Mouse (Mus musculus): ENCODE measurements around the gene Tgtp2. TPM values are rescaled to one million over a fixed set of nuclear protein-coding genes. Genes with fewer than 3 reads are reported as not detected.
"Not testable (repeated sequence)": the region's sequence is repeated elsewhere in the genome, so short reads cannot be mapped to it uniquely, and the experiment has no call there.

The Tgtp2 gene
- total RNA-seq, 2 experiments from 2014 or later, result not detected

DNA sequence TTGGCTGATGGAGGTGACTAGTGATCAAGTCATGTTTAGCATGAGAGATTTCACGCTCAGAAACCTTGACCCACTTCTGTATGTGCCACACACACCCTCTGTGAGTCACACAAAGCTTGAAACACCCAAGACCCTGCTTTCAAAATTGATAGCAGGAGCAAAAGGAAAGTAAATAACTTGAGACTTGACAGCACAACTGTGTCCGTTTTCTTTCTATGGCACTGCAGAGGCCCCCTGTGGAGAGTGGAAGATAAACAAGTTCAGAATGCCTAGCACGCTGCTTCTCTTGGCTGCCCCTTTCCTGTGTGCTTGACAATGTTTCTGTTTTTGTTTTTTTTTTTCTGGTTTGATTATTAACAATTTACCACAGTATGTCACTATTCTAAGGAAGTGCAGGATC is 20.9 kb upstream of the Tgtp2 start:
- no peak for DNase-seq

DNA sequence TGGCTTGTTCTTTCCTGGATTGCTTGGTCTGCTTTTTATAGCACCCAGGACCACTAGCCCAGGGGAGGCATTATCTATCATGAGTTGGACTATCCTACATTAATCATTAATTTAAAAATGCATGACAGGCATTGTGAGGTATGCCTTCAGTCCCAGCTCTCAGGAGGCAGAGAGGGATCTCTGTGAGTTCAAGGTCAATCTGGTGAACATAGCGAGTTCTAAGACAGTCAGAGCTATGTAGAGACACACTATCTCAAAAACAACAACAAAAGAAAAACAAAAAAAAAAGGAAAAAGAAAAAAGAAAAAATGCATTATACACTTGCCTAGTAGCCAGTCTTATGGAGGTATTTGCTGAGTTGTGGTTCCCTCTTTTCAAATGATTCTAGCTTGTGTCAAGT is 20.4 kb upstream of the Tgtp2 start:
- DNase-seq, result no peak

DNA sequence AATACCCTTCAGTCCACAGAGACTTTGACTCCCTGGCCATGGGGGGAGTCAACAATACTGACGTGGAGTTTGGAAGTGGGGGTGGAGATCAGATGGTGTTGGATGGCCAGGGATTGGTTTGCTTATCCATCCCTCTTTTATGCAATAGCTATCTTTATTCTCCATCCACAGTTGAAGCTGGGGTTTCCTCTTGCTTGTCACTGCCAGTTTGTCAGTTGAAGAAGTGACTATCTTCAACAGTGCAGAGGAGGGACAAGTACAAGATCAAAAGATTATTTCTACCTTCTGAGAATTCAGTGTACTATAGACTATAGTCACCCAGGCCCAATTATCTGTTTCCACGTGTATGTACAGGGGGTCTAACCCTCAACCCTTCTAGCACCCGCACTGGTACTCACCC is 19.8 kb upstream of the Tgtp2 start:
- DNase-seq, result no peak

DNA sequence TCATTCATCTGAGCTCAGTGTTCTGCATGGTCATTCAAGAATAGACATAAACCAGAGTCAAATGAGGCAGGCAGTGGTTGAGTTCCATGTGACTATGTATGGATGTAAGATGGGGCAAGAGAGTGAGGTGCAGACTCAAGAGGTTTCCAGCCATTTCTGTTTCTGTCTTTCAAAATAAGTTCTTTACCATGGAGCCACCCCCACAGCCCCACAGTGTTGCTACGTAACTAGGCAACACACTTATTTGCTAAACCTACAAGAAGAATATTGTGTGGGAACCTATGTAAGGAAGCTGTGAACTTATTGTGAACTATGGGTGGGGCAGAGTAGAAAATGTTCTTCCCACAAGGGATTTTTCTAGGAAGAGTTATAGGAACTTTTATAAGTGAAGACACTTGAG is 19.1 kb upstream of the Tgtp2 start:
- no peak for DNase-seq

DNA sequence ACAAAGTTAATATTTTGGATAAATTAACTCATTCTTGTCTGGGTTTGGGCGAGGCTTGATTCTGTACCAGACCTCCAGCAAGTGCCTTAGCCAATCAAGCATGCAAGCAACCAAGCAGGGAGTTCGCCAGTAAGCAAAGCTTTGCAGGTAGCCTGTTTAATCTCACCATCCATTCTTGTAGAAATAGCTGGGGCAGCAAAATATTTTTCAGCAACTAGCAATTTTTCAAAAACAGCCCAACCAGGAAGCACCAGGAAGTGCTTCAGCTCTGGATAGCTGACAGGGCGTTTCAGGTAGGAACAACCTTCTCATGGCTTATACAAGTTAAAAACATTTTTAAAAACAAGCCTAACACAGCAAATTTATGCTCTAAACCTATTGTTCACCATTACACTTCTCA is 17.9 kb upstream of the Tgtp2 start:
- DNase-seq, result no peak

DNA sequence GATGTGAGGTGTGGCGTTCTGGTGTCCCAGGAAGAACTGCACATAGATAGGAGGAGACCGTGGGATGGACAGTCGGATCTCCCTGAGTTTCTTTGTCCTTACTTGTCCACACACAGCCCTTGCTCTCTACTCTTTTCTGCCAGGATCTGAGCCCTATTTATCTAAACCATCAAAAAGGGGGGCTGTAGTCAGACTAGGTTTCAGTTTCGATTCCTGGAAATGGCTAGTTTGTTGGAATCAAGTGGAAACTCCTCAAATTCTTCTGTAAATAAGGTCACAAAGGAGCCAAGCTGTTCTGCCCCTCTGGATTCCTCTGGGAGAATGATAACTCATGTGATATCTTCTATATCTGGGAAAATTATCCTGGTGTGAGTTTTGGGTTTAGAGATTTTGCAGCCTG is 17.4 kb upstream of the Tgtp2 start:
- no peak for DNase-seq

DNA sequence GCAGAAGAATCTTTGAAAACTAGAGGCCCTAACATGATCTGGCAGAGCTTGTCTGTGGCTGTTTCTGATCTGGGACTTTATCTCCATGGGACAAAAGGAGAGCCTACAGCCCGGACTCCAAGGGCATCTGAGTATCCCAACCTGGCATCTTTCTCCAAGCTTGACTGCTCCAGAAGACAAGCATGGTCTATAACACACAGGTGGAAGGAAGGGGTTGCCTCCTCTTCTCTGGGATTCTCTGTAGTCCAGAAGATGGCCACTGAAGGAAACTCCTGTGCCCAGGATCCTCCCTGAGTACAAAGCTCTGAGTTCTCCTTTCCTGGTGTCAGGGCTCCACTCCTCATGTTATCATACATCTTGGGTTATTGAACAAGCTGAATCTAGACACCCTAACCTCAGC is 16.6 kb upstream of the Tgtp2 start:
- DNase-seq, result no peak

DNA sequence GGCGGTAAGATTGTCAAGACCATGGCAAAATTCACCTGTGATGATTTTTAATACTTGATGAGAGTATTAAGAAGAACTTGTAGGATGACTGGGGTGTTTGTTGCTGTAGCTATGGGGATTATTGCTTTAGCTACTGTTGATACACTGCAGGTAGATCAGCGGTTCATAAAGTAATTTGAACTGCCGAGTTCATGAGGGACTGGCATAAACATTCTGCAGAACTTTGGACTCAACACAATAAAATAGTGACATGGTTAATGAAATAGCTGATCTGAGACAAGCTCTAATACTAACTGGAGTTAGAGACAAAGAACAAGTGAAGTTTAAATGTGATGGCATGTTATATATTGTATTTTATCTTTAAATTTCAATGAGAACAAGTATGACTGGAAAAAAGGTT is 14.7 kb upstream of the Tgtp2 start:
- no peak for DNase-seq

DNA sequence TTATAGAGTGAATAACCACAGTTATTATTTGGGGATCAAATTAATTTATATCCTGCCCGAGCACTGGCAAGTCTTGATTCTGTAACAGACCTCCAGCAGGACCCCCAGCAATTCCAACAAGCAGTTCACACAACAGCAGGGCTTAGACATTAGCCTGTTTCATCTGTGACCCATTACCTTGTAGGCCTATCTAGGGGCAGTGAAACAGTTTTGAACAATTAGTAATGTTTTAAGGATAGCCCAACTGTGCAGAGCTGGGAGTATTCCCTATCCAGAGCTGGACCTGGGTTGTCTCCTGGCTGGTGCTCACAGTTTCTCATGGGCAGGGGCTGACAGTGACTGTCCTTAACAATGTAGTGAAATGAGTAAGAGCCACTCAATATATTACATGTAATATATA is 13.0 kb upstream of the Tgtp2 start:
- no peak for DNase-seq

DNA sequence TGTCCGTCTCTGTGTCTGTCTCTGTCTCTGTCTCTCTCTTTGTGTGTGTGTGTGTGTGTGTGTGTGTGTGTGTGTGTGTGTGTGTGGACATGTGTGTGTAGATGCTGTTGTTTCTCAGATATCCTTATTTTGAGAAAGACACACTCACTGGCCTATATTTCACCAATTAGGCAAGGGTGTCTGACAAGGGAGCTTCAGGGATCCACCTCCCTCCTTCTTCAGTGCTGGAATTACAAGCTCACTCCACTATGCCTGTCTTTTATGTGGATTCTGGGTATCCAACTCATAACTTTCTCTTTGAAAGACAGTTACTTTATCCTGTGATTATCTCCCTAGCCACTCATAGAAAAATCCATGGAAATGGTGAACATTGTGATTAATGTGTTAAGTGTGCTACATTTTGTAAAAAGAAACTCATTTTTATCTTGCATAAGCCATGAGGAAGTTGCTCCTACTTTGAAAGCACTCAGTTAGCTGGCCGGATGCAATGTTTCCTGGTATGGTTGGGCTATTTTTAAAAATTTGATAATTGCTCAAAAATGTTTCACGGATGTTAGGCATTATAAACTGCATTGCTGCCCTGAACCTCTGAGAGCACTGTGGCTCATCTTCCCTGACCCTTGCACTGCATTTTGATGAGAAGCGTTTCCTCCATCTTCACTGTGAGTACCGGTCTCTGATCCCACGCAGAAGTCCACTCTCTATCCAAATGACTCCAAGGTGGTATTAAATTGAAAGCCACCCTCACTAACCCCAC is 12.2 kb upstream of the Tgtp2 start, which contains the start of gene Ifi47:
Gene Ifi47, plus strand, starts transcription at position 587 of the 757 bp plus-strand sequence.
- DNase-seq, result not testable (repeated sequence)

DNA sequence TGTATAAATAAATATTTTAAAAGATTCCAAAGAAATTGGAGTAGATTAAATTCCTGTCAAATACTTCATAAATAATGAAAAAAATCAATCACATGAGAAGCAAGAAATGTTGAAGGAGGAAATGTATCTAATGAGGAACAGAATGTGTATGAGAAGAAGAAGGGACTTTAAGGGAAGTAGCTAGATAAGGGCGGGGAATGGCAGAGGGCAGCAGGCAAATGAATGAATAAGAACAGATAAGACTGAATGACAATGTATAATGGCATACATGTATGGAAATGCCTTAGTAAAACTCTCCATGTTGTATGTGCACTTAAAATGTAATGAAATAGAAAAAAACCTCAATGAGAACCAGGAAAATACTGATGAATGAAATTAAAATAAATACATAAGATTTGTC is 4.4 kb upstream of the Tgtp2 start:
- DNase-seq, result no peak

DNA sequence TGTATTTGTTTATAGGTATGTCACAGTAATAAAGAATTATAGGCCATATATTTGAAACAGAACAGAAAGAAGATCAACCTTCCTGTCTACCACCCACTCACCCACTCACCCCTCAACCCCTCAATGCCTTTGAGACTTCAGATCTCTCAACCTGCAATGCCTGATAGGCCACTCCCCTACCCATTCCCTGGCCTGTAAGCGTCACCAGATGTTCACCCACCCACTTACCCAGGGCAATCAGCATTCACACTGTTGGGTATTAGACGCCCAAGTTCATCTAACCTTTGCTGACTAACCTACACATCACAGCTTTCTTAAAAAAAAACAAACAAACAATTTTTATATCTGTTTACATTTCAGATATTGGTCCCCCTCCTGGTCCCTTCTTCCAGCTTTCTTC is 2.1 kb downstream of the Tgtp2 start:
- not testable (repeated sequence) for DNase-seq

DNA sequence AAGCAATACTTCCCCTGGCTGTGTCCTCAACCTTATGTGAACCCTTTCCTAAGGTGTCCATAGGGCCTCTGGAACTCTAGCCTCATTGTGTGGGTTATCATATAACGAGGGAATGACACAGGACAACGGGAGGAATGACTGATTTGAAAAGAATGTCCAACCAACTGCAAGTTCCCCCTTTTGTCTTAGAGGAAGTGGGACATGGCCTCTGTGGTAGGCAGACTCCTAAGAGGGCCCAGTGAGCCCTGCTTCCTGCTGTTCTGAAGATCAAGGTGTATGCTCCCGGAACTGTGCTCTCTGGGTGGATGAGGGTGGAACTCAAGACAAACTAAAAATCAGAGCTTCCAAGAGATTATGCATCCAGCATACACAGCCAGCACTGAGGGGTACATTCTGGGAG is 3.9 kb downstream of the Tgtp2 start:
- DNase-seq, result not testable (repeated sequence)

DNA sequence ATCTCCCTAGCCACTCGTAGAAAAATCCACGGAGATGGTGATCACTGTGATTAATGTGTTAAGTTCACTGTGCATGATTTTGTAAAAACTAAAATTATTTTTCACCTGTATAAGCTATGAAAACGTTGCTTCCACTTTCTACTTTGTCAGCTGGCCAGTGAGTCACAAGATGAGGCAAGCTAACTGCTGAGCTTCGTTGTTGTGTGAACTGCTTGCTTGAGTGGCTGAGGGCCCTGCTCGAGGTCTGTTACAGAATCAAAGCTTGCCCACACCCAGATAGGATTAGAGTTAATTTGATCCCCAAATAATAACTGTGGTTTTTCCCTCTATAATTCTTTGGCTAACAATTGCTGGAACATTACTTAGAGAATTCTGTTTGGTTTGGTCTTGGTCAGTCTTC is 12.1 kb downstream of the Tgtp2 start:
- not testable (repeated sequence) for DNase-seq

DNA sequence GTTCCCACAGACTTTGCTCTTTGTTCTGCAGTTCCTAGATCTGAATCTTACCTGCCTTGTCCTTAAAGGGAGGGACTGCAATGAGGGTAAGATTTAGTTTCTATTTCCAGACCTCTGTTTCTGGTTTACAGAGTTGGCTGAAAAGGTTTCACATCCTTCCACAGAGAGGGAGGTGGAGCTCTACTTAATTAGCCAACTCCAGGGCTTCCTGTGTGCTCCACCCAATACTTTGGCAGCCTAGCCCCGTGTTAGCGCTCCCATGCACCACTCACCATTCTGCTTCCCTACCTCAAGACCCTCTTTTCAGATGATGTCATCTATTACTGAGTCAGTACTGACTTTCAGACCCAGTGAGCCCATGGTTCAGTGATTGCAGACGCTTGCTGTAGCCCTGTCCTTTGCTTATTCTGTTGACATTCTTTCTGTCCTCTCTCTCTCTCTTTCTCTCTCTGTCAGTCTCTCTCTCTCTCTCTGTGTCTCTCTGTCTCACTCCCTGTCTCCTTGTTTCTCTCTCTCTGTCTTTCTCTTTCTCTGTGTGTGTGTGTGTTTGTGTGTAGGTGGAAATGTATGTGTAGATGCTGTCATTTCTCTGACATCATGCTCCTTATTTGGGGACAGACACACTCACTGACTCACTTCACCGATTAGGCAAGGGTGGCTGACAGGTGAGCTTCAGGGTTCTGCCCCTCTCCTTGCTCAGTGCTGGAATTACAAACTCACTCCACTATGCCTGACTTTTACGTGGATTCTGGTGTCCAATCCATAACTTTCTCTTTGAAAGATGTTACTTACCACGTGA is 12.7 kb downstream of the Tgtp2 start, which contains the start of gene 9930111J21Rik2:
Gene 9930111J21Rik2, minus strand, starts transcription at position 150 of the 799 bp plus-strand sequence.
- DNase-seq, result not testable (repeated sequence)

DNA sequence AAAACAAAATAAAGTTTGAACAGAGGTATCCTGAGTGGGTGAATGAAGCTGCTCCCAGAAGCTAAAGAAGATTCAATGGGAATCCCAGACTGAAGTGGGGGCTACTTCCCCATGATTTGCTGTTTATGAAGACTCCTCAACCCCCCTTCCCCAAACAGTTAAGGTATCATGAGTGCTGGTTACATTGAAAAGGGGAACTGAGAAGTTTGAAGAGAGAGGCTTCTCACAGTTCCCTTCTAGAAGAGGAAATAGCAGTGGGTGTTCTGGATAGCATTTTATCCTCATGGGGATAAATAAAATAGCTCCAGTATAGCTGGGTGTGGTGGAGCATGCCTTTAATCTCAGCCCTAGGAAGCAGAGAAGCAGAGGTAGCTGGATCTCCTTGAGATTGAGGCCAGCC is 13.9 kb downstream of the Tgtp2 start:
- not testable (repeated sequence) for DNase-seq

DNA sequence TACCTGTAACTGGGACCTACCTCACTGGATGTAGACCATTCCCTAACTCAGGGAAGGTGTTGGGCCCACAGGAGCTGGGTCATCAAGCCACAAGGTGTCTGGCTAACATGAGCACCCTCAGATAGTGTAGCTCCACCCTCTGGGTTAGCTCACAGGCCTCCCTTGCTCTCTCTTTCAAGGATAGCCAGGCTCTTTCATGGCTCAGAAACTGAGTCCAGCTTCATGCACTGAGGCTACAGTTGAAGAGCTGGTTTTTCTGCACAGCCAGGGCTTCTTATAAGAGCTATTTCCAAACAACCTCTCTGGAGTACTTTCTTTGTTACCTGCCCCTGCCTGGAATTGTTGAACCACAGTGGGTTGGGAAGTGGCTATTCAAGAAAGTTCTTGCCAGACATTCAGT is 51.9 kb downstream of the Tgtp2 start:
- not testable (repeated sequence) for DNase-seq

Other genes with a start within 250 kb of the Tgtp2 start
- 10 to 100 TPM; 22.2 to 22.8 TPM for gene Trim41, start 246.9 kb downstream of the Tgtp2 start, total RNA-seq (2021)
- 100 to 1,000 TPM; 107 to 110 TPM for gene Trim7, start 238.1 kb downstream of the Tgtp2 start, total RNA-seq (2021)
- 1 to 10 TPM; 1.8 to 3.6 TPM for gene Gm12184, start 237.6 kb downstream of the Tgtp2 start, total RNA-seq (2021)
- gene Irgm1, start 192.5 kb downstream of the Tgtp2 start, total RNA-seq (2021), result 1 to 10 TPM; 5.9 to 7.0 TPM
- gene Gm5431, start 162.0 kb downstream of the Tgtp2 start, total RNA-seq (2021), result under 1 TPM; 0.49 to 0.52 TPM
- 1 to 10 TPM; 1.2 to 1.5 TPM for gene Psme2b, start 118.0 kb downstream of the Tgtp2 start, total RNA-seq (2021)
- gene Olfr56, start 85.3 kb downstream of the Tgtp2 start, total RNA-seq (2021), result under 1 TPM; 0.12 to 0.16 TPM
- 1 to 10 TPM in 1 of 2 experiments, under 1 TPM in 1; 0.59 to 1.0 TPM for gene 9930111J21Rik1, start 84.8 kb downstream of the Tgtp2 start, total RNA-seq (2021)
- under 1 TPM; 0.19 to 0.34 TPM for gene Gm12185, start 72.0 kb downstream of the Tgtp2 start, total RNA-seq (2021)
- under 1 TPM in 1 of 2 experiments, not detected in 1; 0.09 TPM for gene Tgtp1, start 70.0 kb downstream of the Tgtp2 start, total RNA-seq (2021)
- 1 to 10 TPM in 1 of 2 experiments, under 1 TPM in 1; 0.87 to 1.9 TPM for gene 9930111J21Rik2, start 13.0 kb downstream of the Tgtp2 start, total RNA-seq (2021)
- 1 to 10 TPM in 1 of 2 experiments, under 1 TPM in 1; 0.77 to 1.9 TPM for gene Ifi47, start 12.4 kb upstream of the Tgtp2 start, total RNA-seq (2021)
- not detected for gene Olfr1396, start 50.7 kb upstream of the Tgtp2 start, total RNA-seq (2021)
- gene Olfr1395, start 78.1 kb upstream of the Tgtp2 start, total RNA-seq (2021), result not detected
- gene Olfr1394, start 90.2 kb upstream of the Tgtp2 start, total RNA-seq (2021), result not detected
- gene Btnl9, start 123.0 kb upstream of the Tgtp2 start, total RNA-seq (2021), result 1 to 10 TPM; 5.9 to 7.7 TPM
- gene Zfp62, start 139.1 kb upstream of the Tgtp2 start, total RNA-seq (2021), result 10 to 100 TPM; 20.8 to 27.5 TPM
- gene Mgat1, start 180.0 kb upstream of the Tgtp2 start, total RNA-seq (2021), result 10 to 100 TPM; 42.7 to 60.3 TPM
- under 1 TPM; 0.18 to 0.33 TPM for gene Olfr1393, start 214.1 kb upstream of the Tgtp2 start, total RNA-seq (2021)
- gene Olfr1392, start 221.1 kb upstream of the Tgtp2 start, total RNA-seq (2021), result not detected
- not detected for gene Olfr10, start 240.5 kb upstream of the Tgtp2 start, total RNA-seq (2021)